Mouse (Mus musculus) adrenal gland (tissue): ENCODE measurements around the gene Map3k20.

ENCODE experiments used
- intact Hi-C: fragments of 180-260 bp; cut with DNase I; formaldehyde crosslinking; loops from one replicate; pipeline ENCODE4 v1.15.1; 2025

Map3k20 gene

GRCm38 (mm10) chr2:72319028-72319798 is 33.8 kb downstream of the Map3k20 start:
- intact Hi-C loops: no loop called here

GRCm38 (mm10) chr2:72320661-72321060 is 35.2 kb downstream of the Map3k20 start:
- intact Hi-C loops: no loop called here

- intact Hi-C loops: no loop called here
Observed at GRCm38 (mm10) chr2:72321591-72321990, 36.2 kb downstream of the Map3k20 start.

- intact Hi-C loops: no loop called here
Observed at GRCm38 (mm10) chr2:72322681-72323353, 37.4 kb downstream of the Map3k20 start.

- intact Hi-C loops: no loop called here
Observed at GRCm38 (mm10) chr2:72324436-72324835, 39.0 kb downstream of the Map3k20 start.

- intact Hi-C loops: no loop called here
Observed at GRCm38 (mm10) chr2:72326491-72326890, 41.1 kb downstream of the Map3k20 start.

- intact Hi-C loops: no loop called here
Observed at GRCm38 (mm10) chr2:72328435-72328834, 43.0 kb downstream of the Map3k20 start.

GRCm38 (mm10) chr2:72330955-72331481 is 45.6 kb downstream of the Map3k20 start:
- intact Hi-C loops: no loop called here

GRCm38 (mm10) chr2:72332067-72332466 is 46.6 kb downstream of the Map3k20 start:
- intact Hi-C loops: no loop called here

GRCm38 (mm10) chr2:72333210-72333609 is 47.8 kb downstream of the Map3k20 start:
- intact Hi-C loops: no loop called here

- intact Hi-C loops: no loop called here
Observed at GRCm38 (mm10) chr2:72336840-72337239, 51.4 kb downstream of the Map3k20 start.

GRCm38 (mm10) chr2:72345281-72345680 is 59.8 kb downstream of the Map3k20 start:
- intact Hi-C loops: no loop called here

GRCm38 (mm10) chr2:72351329-72351728 is 65.9 kb downstream of the Map3k20 start:
- intact Hi-C loops: no loop called here

GRCm38 (mm10) chr2:72351776-72352175 is 66.3 kb downstream of the Map3k20 start:
- intact Hi-C loops: no loop called here

GRCm38 (mm10) chr2:72352756-72353155 is 67.3 kb downstream of the Map3k20 start:
- intact Hi-C loops: no loop called here

GRCm38 (mm10) chr2:72356471-72356870 is 71.0 kb downstream of the Map3k20 start:
- intact Hi-C loops: no loop called here

GRCm38 (mm10) chr2:72361572-72361971 is 76.1 kb downstream of the Map3k20 start:
- intact Hi-C loops: no loop called here

GRCm38 (mm10) chr2:72363449-72363848 is 78.0 kb downstream of the Map3k20 start:
- intact Hi-C loops: no loop called here

GRCm38 (mm10) chr2:72365930-72366329 is 80.5 kb downstream of the Map3k20 start:
- intact Hi-C loops: no loop called here

GRCm38 (mm10) chr2:72366503-72366902 is 81.1 kb downstream of the Map3k20 start:
- intact Hi-C loops: no loop called here

- intact Hi-C loops: no loop called here
Observed at GRCm38 (mm10) chr2:72367850-72368249, 82.4 kb downstream of the Map3k20 start.

- intact Hi-C loops: no loop called here
Observed at GRCm38 (mm10) chr2:72369140-72369600, 83.7 kb downstream of the Map3k20 start.
